Mouse (Mus musculus): ENCODE results near the gene Map3k9. TPM values are rescaled to one million over a fixed set of nuclear protein-coding genes. Genes with fewer than 3 reads are reported as not detected.
A peak's percentile ranks its signal among the peaks of the same experiment; 100 is the strongest.

The Map3k9 gene
- polyA plus RNA-seq, 1 experiment from 2014 or later: 0.20 TPM

DNA sequence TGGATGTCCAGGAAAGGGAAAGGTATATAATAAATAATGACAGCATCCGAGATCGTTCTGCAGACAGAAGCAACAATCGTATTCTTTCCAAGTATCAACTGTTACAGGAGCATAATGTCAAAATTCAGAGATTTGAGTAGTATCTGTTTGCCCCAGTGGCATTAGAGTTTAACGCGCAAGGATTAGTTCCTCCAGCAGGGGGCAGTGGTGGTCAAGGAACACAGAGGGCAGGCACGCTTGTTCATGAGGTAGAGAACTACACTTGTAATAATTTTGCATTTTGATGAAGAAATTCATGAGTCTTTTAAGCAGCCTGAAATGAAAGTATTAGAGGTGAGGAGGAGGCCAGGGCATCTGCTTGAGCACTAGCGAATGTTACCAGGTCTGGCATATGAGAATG, 15.6 kb upstream of the Map3k9 start:
- H3K4me3 ChIP-seq (ENCODE audit: low read length): no peak overlapping the region

DNA sequence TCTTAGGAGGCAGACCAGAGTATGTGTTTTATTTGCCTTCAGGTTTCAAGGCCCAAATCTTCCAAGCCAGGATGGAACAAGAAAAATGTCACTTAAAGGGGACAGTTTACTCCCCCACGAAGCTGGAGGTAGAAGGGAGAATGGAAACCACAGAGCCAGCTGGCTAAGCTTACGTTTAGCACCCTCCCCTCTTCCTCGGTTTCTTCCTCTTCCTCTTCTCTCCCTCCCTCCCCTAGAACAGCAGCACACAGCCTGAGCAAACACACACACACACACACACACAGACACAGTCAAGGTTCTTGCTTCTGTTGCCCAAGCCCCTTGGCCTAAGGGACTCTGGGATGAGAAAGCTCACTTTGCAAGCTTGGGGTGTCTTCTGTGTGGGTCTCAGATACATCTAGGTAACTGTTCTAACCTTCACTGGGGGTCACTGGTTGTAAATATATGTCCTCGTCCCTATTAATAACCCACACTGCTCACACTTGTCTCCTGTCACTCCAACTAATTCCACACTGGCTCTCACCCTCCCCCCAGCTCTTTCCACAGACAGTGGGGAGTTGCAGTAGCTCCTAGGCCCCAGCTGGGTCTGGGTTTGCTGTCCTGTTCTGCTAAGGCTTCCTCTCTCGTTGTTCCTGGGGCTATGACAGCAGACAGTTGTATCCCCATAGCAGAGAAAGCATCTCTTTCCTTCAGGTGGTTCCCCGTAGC, 11.7 kb upstream of the Map3k9 start:
- H3K4me1 ChIP-seq (ENCODE audit: control insufficient read depth, insufficient read depth, low read length): peaks cover 2% of the 10 kb centered on the region; the same call in 1 of the 2 replicates
- H3K4me2 ChIP-seq (ENCODE audit: low read depth, low read length): no peak overlapping the region
- no peak for ATAC-seq (replicated peaks; ENCODE audit: extremely low read depth, insufficient read depth, low FRiP score)
- no peaks in the 10 kb centered on the region for H3K36me3 ChIP-seq (ENCODE audit: control insufficient read depth, insufficient read depth)
- H3K4me3 ChIP-seq (ENCODE audit: low read length): no peak overlapping the region
- no peaks in the 10 kb centered on the region for H3K9me3 ChIP-seq (replicated peaks; ENCODE audit: control insufficient read depth, low read length)
- no peak overlapping the region for H3K9ac ChIP-seq (ENCODE audit: low read length)
- H3K27me3 ChIP-seq (ENCODE audit: control insufficient read depth, insufficient read depth, low read length): no peaks in the 10 kb centered on the region
- WGBS: 52% methylated on average over 6 of the region's 6 CpGs
- no peak overlapping the region for H3K27ac ChIP-seq (ENCODE audit: low read length)

More for the DNA sequence above, 15.6 kb upstream of the Map3k9 start:
- Histone ChIP-seq H3K9ac (ENCODE audit: low read length) (no peak overlapping the region), H3K36me3 (ENCODE audit: control insufficient read depth, insufficient read depth) (no peaks in the 10 kb centered on the region), H3K9me3 (replicated peaks; ENCODE audit: control insufficient read depth, low read length) (no peaks in the 10 kb centered on the region), H3K4me2 (ENCODE audit: low read depth, low read length) (no peak overlapping the region), H3K27ac (ENCODE audit: low read length) (no peak overlapping the region), H3K4me1 (ENCODE audit: control insufficient read depth, insufficient read depth, low read length) (peaks cover 2% of the 10 kb centered on the region; the same call in 1 of the 2 replicates), H3K27me3 (ENCODE audit: control insufficient read depth, insufficient read depth, low read length) (no peaks in the 10 kb centered on the region)
- ATAC-seq (replicated peaks; ENCODE audit: extremely low read depth, insufficient read depth, low FRiP score): no peak
- 6% methylated on average over 7 of the region's 7 CpGs for WGBS

DNA sequence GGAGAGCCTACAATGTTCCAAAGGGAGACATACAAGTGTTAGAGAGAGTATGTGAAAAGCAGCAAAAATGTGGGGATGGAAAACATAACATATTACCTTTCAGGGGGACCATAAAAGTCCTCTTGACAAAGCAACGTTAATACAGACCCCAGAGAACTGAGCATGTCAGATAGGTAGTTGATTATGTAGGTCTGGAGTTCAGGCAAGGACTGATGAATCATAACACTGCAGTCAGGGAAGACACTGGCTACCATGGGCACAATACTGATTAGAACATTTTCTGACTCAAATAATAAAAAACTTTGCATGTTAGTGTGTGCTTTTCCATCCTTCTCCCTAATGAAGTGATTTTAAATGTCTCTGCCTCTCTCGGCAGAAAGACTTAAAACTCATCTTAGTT, 8.5 kb upstream of the Map3k9 start:
- no peaks in the 10 kb centered on the region for H3K36me3 ChIP-seq (ENCODE audit: control insufficient read depth, insufficient read depth)
- no peak overlapping the region for H3K27ac ChIP-seq (ENCODE audit: low read length)
- no peak for ATAC-seq (replicated peaks; ENCODE audit: extremely low read depth, insufficient read depth, low FRiP score)
- H3K9ac ChIP-seq (ENCODE audit: low read length): no peak overlapping the region
- no peaks in the 10 kb centered on the region for H3K9me3 ChIP-seq (replicated peaks; ENCODE audit: control insufficient read depth, low read length)
- H3K4me2 ChIP-seq (ENCODE audit: low read depth, low read length): no peak overlapping the region
- 59% methylated on average over 2 of the region's 2 CpGs for WGBS
- H3K4me3 ChIP-seq (ENCODE audit: low read length): no peak overlapping the region
- peaks cover 2% of the 10 kb centered on the region; the same call in 1 of the 2 replicates for H3K4me1 ChIP-seq (ENCODE audit: control insufficient read depth, insufficient read depth, low read length)
- H3K27me3 ChIP-seq (ENCODE audit: control insufficient read depth, insufficient read depth, low read length): peaks cover 10% of the 10 kb centered on the region; the same call in 1 of the 2 replicates

DNA sequence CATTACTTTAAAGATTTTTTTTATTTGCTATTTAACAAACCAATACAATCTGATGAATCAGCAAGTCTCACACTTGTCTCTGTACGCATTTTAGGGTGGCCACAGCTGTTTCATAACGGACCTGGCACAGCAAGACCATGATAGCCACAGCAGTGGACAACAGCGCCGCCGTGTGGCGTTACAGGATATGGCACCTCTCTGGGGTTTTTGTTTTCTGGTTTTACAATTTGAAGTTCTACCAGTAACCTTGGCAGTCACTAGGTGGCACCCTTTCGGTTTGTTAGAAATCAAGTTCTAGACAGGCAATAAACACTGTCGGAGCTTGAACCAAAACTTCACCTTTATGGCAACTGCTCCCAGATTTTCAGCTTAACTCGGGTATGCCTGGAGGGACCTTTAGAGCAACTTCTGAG, 7.7 kb upstream of the Map3k9 start:
- Histone ChIP-seq H3K9ac (ENCODE audit: low read length) (no peak overlapping the region), H3K4me1 (ENCODE audit: control insufficient read depth, insufficient read depth, low read length) (peaks cover 2% of the 10 kb centered on the region; the same call in 1 of the 2 replicates), H3K4me2 (ENCODE audit: low read depth, low read length) (peak overlapping the region; percentile 53), H3K4me3 (ENCODE audit: low read length) (no peak overlapping the region), H3K27ac (ENCODE audit: low read length) (no peak overlapping the region), H3K36me3 (ENCODE audit: control insufficient read depth, insufficient read depth) (no peaks in the 10 kb centered on the region), H3K9me3 (replicated peaks; ENCODE audit: control insufficient read depth, low read length) (no peaks in the 10 kb centered on the region), H3K27me3 (ENCODE audit: control insufficient read depth, insufficient read depth, low read length) (peaks cover 10% of the 10 kb centered on the region)
- 2% methylated on average over 9 of the region's 9 CpGs for WGBS
- ATAC-seq (replicated peaks; ENCODE audit: extremely low read depth, insufficient read depth, low FRiP score): no peak; the same call in 1 of the 2 replicates

DNA sequence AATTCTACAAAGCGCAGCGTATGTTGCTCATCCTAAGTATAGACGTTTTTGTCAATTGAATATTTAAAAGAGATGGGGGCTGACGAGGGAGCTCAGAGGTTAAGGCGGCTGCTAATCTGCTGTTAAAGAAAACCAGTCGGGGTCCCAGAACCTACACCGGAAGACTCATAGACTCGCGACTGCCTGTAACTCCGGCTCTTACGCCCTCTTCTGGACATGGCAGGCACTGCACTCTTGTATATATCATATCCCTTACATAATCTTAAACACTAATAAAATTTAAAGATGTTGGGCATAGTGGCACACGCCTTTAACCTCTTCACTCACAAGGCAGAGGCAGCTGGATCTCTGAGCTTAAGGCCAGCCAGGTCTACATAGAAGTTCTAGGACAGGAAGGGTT, 6.3 kb upstream of the Map3k9 start:
- 38% methylated on average over 12 of the region's 12 CpGs for whole genome bisulfite sequencing
- Histone ChIP-seq H3K9me3 (replicated peaks; ENCODE audit: control insufficient read depth, low read length) (no peaks in the 10 kb centered on the region), H3K4me2 (ENCODE audit: low read depth, low read length) (no peak overlapping the region), H3K36me3 (ENCODE audit: control insufficient read depth, insufficient read depth) (no peaks in the 10 kb centered on the region), H3K27ac (ENCODE audit: low read length) (no peak overlapping the region), H3K4me3 (ENCODE audit: low read length) (no peak overlapping the region), H3K9ac (ENCODE audit: low read length) (no peak overlapping the region), H3K27me3 (ENCODE audit: control insufficient read depth, insufficient read depth, low read length) (peaks cover 22% of the 10 kb centered on the region), H3K4me1 (ENCODE audit: control insufficient read depth, insufficient read depth, low read length) (no peaks in the 10 kb centered on the region)
- no peak for ATAC-seq (replicated peaks; ENCODE audit: extremely low read depth, insufficient read depth, low FRiP score)

DNA sequence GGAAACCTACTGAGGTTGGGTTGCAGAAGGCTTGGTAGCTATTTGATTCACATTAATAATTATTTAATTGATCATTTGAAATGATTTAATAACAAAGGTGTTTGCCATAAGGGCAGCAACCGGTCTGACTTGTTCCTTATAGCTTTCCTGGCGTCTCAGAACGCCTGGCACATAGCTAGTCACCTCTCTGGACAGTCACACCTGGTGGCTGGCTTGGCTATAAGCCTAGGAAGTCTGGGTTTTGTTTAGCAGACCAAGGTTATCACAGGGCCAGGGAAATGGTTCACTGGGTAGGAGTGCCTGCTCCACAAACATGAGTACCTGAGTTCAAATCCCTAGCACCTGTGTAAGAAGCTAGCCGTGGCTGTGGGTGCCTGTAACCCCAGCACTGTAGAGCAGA, 2.3 kb upstream of the Map3k9 start:
- no peak overlapping the region for H3K4me2 ChIP-seq (ENCODE audit: low read depth, low read length)
- WGBS: 62% methylated on average over 4 of the region's 4 CpGs
- no peak for ATAC-seq (replicated peaks; ENCODE audit: extremely low read depth, insufficient read depth, low FRiP score)

GRCm38 (mm10) chr12:81782606-81783005, 1.6 kb upstream of the Map3k9 start:
- Histone ChIP-seq H3K9ac (ENCODE audit: low read length) (no peak overlapping the region), H3K4me1 (ENCODE audit: control insufficient read depth, insufficient read depth, low read length) (peaks cover 9% of the 10 kb centered on the region), H3K4me2 (ENCODE audit: low read depth, low read length) (no peak overlapping the region), H3K27ac (ENCODE audit: low read length) (no peak overlapping the region), H3K36me3 (ENCODE audit: control insufficient read depth, insufficient read depth) (no peaks in the 10 kb centered on the region), H3K9me3 (replicated peaks; ENCODE audit: control insufficient read depth, low read length) (no peaks in the 10 kb centered on the region), H3K27me3 (ENCODE audit: control insufficient read depth, insufficient read depth, low read length) (peaks cover 52% of the 10 kb centered on the region), H3K4me3 (ENCODE audit: low read length) (no peak overlapping the region)
- 84% methylated on average over 6 of the region's 6 CpGs for WGBS
- no peak for ATAC-seq (replicated peaks; ENCODE audit: extremely low read depth, insufficient read depth, low FRiP score)

More for the DNA sequence above, 2.3 kb upstream of the Map3k9 start:
- H3K9ac ChIP-seq (ENCODE audit: low read length): no peak overlapping the region
- peaks cover 48% of the 10 kb centered on the region for H3K27me3 ChIP-seq (ENCODE audit: control insufficient read depth, insufficient read depth, low read length)
- H3K9me3 ChIP-seq (replicated peaks; ENCODE audit: control insufficient read depth, low read length): no peaks in the 10 kb centered on the region
- no peak overlapping the region for H3K27ac ChIP-seq (ENCODE audit: low read length)
- no peaks in the 10 kb centered on the region for H3K36me3 ChIP-seq (ENCODE audit: control insufficient read depth, insufficient read depth)
- peaks cover 9% of the 10 kb centered on the region for H3K4me1 ChIP-seq (ENCODE audit: control insufficient read depth, insufficient read depth, low read length)
- H3K4me3 ChIP-seq (ENCODE audit: low read length): no peak overlapping the region

DNA sequence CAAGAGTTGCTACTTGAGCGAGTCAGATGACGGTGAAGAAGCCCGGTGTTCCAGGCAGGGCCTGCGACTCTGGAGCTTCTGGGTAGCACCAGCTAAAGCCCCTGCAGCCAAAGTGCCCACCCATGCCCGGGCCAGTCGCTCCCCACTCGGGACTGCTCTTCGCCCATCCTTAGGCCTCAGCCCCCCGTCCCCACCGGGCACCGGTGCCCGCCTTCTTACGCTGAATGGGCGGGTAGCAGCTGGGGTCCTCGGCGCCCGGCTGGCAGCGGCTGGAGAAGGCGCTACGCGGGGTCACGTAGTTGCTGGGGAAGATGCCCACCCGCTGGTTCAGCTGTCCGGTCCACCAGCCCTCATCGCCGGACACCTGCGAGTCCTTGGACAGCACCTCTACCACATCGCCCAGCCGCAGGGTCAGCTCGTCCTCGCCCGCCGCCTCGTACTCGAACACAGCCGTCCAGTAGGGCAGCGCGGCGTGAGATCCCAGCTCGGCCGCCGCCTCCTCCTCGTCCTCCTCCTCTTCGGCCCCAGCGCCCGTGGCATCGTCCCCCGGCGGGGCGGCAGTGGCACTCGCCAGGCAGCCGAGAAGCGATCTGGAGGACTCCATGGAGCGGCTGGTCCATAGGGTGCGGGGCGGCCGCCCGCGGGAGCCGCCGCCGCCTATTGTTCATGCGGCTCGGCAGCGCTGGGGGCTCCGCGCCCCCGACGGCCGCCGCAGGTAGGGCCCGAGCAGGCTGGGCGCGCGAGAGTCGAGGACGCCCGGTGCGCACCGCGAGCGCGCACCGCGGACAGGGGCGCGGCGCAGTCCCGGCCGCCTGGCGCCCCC, 493 bp downstream of the Map3k9 start:
- H3K9me3 ChIP-seq (replicated peaks; ENCODE audit: control insufficient read depth, low read length): no peaks in the 10 kb centered on the region
- peaks cover 9% of the 10 kb centered on the region for H3K4me1 ChIP-seq (ENCODE audit: control insufficient read depth, insufficient read depth, low read length)
- ATAC-seq (replicated peaks; ENCODE audit: extremely low read depth, insufficient read depth, low FRiP score): peak; percentile 11; the same call in 1 of the 2 replicates
- WGBS: 1% methylated on average over 67 of the region's 91 CpGs
- no peaks in the 10 kb centered on the region for H3K36me3 ChIP-seq (ENCODE audit: control insufficient read depth, insufficient read depth)
- H3K4me2 ChIP-seq (ENCODE audit: low read depth, low read length): peak overlapping the region; percentile 99
- peak overlapping the region; percentile 67 for H3K4me3 ChIP-seq (ENCODE audit: low read length)
- H3K27me3 ChIP-seq (ENCODE audit: control insufficient read depth, insufficient read depth, low read length): peaks cover 46% of the 10 kb centered on the region
- peak overlapping the region; percentile 66 for H3K9ac ChIP-seq (ENCODE audit: low read length)
- H3K27ac ChIP-seq (ENCODE audit: low read length): no peak overlapping the region

DNA sequence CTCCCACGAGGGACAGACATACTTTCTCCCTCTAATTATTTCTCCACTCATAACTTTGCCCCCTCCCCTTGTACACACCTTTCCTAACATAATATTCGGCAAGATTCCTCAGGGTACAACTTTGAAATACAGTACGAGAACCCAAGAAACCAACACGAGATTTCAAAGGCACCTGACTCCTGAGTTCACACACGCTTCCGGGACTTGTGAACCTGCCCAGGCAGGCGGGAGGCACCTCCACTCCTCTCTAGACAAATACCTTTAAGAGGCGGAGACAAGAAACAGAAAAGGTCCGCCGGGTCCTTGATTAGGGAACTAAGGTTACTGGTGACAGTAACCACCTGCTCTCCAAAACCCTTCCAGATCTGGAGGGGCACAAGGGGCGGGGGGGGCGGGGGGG, 1.1 kb downstream of the Map3k9 start:
- Histone ChIP-seq H3K4me3 (ENCODE audit: low read length) (peak overlapping the region; percentile 67), H3K36me3 (ENCODE audit: control insufficient read depth, insufficient read depth) (no peaks in the 10 kb centered on the region), H3K4me2 (ENCODE audit: low read depth, low read length) (peak overlapping the region; percentile 99), H3K27me3 (ENCODE audit: control insufficient read depth, insufficient read depth, low read length) (peaks cover 45% of the 10 kb centered on the region), H3K9ac (ENCODE audit: low read length) (no peak overlapping the region), H3K4me1 (ENCODE audit: control insufficient read depth, insufficient read depth, low read length) (peaks cover 9% of the 10 kb centered on the region), H3K27ac (ENCODE audit: low read length) (no peak overlapping the region), H3K9me3 (replicated peaks; ENCODE audit: control insufficient read depth, low read length) (no peaks in the 10 kb centered on the region)
- ATAC-seq (replicated peaks; ENCODE audit: extremely low read depth, insufficient read depth, low FRiP score): no peak
- 11% methylated on average over 12 of the region's 12 CpGs for WGBS

Measured in heart, embryonic 16.5 days (tissue).